Mouse (Mus musculus) hindbrain, embryonic 15.5 days (tissue): ENCODE results near the gene Epm2a. TPM values are rescaled to one million over a fixed set of nuclear protein-coding genes. Genes with fewer than 3 reads are reported as not detected.
"Not testable (repeated sequence)": the region's sequence is repeated elsewhere in the genome, so short reads cannot be mapped to it uniquely, and the experiment has no call there.

ENCODE experiments used
- ATAC-seq: fragments of 200-750 bp; cut with Nextera tagmentation; 2 replicates; pipeline ENCODE4 v1.8.0; 2017; ENCODE audit warnings: low read depth, moderate number of reproducible peaks, moderate TSS enrichment; ENCODE audit not compliant: low FRiP score
- H3K27ac ChIP-seq: fragments of 300-500 bp; sonication (generic); replicated peaks from 2 replicates; pipeline ENCODE4 v1.5.1; 2015; ENCODE audit warnings: mild to moderate bottlenecking, inconsistent platforms
- H3K27me3 ChIP-seq: fragments of 300-500 bp; sonication (generic); 2 replicates; pipeline ENCODE4 v1.6.1; 2015; ENCODE audit warnings: control low read depth, inconsistent platforms
- H3K36me3 ChIP-seq: fragments of 300-500 bp; sonication (generic); 2 replicates; pipeline ENCODE4 v1.6.1; 2015; ENCODE audit warnings: control low read depth, inconsistent platforms
- H3K4me1 ChIP-seq: fragments of 300-500 bp; sonication (generic); replicated peaks from 2 replicates; pipeline ENCODE4 v1.6.1; 2015; ENCODE audit warnings: control low read depth, inconsistent platforms
- H3K4me2 ChIP-seq: fragments of 300-500 bp; sonication (generic); 2 replicates; pipeline ENCODE4 v1.6.1; 2015; ENCODE audit warnings: moderate library complexity, mild to moderate bottlenecking, inconsistent platforms
- H3K4me3 ChIP-seq: fragments of 300-500 bp; sonication (generic); 2 replicates; pipeline ENCODE4 v1.5.1; 2015; ENCODE audit warnings: mild to moderate bottlenecking, inconsistent platforms
- H3K9ac ChIP-seq: fragments of 300-500 bp; sonication (generic); 2 replicates; pipeline ENCODE4 v1.6.1; 2015; ENCODE audit warnings: inconsistent platforms
- H3K9me3 ChIP-seq: fragments of 300-500 bp; sonication (generic); 2 replicates; pipeline ENCODE4 v1.6.1; 2016; ENCODE audit warnings: control low read depth, inconsistent platforms
- WGBS: fragments of 180-500 bp; shearing (Covaris S2); methylation state at CpG from one replicate; pipeline ENCODE4 v1.1.7; 2015; 5-methylcytosine and 5-hydroxymethylcytosine counted together
- polyA plus RNA-seq: library from polyadenylated mRNA; unstranded; fragments of >200 nt; fragmentation: Nextera tagmentation; extraction: Ambion mirVana; gene quantifications from 2 replicates; pipeline ENCODE4 v1.2.1, GENCODE M21; 2015

Gene Epm2a
- polyA plus RNA-seq, 1 experiment from 2014 or later, result 1.3 TPM

- no peak overlapping the region for H3K4me3 ChIP-seq
- H3K4me2 ChIP-seq, result peak overlapping the region; percentile 69; the same call in 1 of the 2 replicates
- no peak for ATAC-seq
- no peak overlapping the region for H3K9ac ChIP-seq
- H3K27me3 ChIP-seq, result no peaks in the 10 kb centered on the region
- H3K27ac ChIP-seq, result no peak overlapping the region
- H3K4me1 ChIP-seq, result peaks cover 16% of the 10 kb centered on the region; the same call in 1 of the 2 replicates
- 81% methylated on average over 18 of the region's 18 CpGs for WGBS
- no peaks in the 10 kb centered on the region for H3K9me3 ChIP-seq
- no peaks in the 10 kb centered on the region for H3K36me3 ChIP-seq
Measured at GRCm38 (mm10) chr10:11344536-11345468, 1.6 kb downstream of the Epm2a start.

DNA sequence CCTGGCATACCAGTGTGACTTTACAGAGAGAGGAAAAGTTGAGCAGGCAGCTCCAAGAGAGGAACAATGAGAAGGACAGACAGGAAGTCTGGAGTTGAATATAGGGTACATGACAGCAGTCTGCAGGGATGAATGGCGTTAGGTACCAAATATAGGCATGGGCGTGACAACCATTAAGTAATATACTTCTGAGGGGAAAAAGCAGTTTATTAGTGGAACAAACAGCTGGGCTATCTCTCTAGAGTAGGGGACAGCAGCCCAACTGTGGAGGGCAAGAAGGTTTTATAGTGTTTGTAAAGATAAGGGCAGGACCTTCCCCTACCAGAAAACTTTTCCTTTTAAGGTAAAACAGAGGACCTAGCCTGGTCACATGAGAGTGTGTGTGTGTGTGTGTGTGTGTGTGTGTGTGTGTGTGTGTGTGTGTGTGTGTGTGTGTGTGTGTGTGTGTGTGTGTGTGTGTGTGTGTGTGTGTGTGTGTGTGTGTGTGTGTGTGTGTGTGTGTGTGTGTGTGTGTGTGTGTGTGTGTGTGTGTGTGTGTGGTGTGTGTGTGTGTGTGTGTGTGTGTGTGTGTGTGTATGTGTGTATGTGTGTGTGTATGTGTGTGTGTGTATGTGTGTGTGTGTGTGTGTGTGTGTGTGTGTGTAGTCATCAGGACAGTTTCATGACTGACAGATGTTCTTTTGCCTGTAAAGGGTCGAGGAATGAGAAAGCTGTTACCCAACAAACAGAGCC is 7.2 kb downstream of the Epm2a start:
- H3K9ac ChIP-seq, H3K27ac ChIP-seq, ATAC-seq, H3K4me1 ChIP-seq, H3K4me3 ChIP-seq, H3K27me3 ChIP-seq, H3K9me3 ChIP-seq, H3K4me2 ChIP-seq, H3K36me3 ChIP-seq: not testable (repeated sequence)
- 84% methylated on average over 3 of the region's 3 CpGs for WGBS

GRCm38 (mm10) chr10:11354609-11355008 is 11.4 kb downstream of the Epm2a start:
- Histone ChIP-seq H3K9me3 (no peaks in the 10 kb centered on the region), H3K9ac (no peak overlapping the region), H3K36me3 (no peaks in the 10 kb centered on the region), H3K27ac (no peak overlapping the region), H3K27me3 (no peaks in the 10 kb centered on the region), H3K4me2 (no peak overlapping the region), H3K4me1 (no peaks in the 10 kb centered on the region), H3K4me3 (no peak overlapping the region)
- ATAC-seq, result no peak
- 91% methylated on average over 8 of the region's 8 CpGs for WGBS

DNA sequence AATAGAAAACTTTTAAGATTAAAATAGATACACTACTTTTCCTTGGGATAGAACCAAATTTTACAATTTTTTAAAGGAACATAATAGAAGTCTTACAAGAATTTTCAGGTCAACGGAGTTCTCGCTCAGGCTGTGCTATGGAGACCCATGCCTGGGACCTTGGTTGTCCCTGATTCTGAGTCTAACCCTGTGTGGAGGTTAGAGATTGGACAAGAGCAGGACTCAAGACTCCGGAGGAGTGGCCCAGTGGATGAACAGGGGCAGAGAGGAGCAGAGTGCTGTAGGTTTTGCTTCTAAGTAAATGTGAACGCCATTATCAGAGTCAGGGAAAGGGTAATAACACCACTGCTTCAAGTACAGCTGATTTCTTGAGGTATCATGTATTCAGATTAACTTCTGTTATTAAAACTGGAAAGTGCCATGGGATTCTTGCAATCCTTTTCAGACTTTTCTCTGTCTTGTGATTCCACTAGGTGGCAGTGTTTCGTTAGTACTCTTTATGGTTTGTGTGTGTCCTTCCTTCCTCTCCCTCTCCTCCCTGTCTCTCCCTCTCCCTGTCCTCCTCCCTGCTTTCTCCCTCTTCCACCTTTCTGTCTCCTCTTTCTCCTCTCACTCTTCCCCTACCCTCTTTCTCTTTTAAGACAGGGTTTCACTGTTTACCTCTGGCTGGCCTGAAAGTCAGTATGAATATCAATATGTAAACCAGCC is 18.9 kb downstream of the Epm2a start:
- Histone ChIP-seq H3K4me1 (no peaks in the 10 kb centered on the region), H3K36me3 (no peaks in the 10 kb centered on the region), H3K9ac (no peak overlapping the region), H3K4me2 (no peak overlapping the region), H3K4me3 (no peak overlapping the region), H3K27me3 (no peaks in the 10 kb centered on the region), H3K27ac (no peak overlapping the region), H3K9me3 (no peaks in the 10 kb centered on the region)
- WGBS, result 62% methylated on average over 5 of the region's 5 CpGs
- ATAC-seq, result 0 out of 2 replicates have a peak, but pooled peaks have one; percentile 59

GRCm38 (mm10) chr10:11362896-11363487 is 19.8 kb downstream of the Epm2a start:
- no peaks in the 10 kb centered on the region for H3K9me3 ChIP-seq
- H3K9ac ChIP-seq, result no peak overlapping the region
- no peaks in the 10 kb centered on the region for H3K36me3 ChIP-seq
- no peak overlapping the region for H3K27ac ChIP-seq
- WGBS, result 66% methylated on average over 12 of the region's 12 CpGs
- H3K4me2 ChIP-seq, result no peak overlapping the region
- no peaks in the 10 kb centered on the region for H3K27me3 ChIP-seq
- ATAC-seq, result no peak; the same call in 1 of the 2 replicates
- H3K4me1 ChIP-seq, result no peaks in the 10 kb centered on the region
- H3K4me3 ChIP-seq, result no peak overlapping the region

DNA sequence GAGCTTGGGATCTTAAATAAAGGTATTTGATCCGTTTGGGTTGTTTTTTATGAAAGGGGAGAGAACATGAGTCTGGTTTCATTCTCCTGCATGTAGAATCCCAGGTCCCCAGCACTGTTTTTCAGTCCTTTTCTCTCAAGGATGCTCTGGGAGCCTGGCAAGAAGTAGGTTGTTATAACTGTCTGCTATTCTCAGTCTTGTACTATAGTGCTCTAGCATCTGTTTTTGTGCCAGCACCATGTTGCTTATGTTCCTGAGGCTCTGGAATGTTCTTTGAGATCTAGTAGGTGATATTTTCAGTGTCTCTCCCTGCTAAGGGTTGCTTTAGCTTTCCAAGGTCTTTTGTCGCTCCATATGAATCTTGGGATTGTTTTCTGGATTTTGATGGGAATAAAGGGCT is 38.1 kb downstream of the Epm2a start:
- Histone ChIP-seq H3K27me3 (no peaks in the 10 kb centered on the region), H3K36me3 (no peaks in the 10 kb centered on the region), H3K4me3 (no peak overlapping the region), H3K9ac (no peak overlapping the region), H3K4me1 (no peaks in the 10 kb centered on the region), H3K4me2 (no peak overlapping the region), H3K27ac (no peak overlapping the region), H3K9me3 (no peaks in the 10 kb centered on the region)
- no peak for ATAC-seq
- 81% methylated on average over 2 of the region's 2 CpGs for WGBS

DNA sequence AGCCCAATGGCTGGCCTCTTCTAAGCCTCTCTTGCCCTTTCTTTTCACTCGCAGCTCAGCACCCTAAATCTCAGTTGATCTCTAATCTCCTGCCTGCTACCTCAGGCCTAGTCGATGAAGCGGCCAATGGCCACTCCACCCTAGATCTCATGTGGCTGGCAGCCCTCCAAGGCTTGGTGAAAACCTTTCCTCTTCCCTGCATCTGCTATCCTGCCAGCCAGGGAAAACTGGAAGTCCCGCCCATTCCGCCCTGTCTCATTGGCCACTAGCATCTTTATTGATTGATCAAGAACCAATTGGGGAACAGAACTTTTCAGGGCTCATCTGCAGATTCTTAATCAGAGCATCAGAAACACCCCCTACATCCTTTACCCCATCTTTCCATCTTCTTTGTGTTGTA is 67.7 kb downstream of the Epm2a start:
- ATAC-seq, result 0 out of 2 replicates have a peak, but pooled peaks have one; percentile 30
- H3K4me3 ChIP-seq, result no peak overlapping the region
- WGBS, result 80% methylated on average over 5 of the region's 5 CpGs
- no peaks in the 10 kb centered on the region for H3K4me1 ChIP-seq
- no peak overlapping the region for H3K9ac ChIP-seq
- H3K27ac ChIP-seq, result no peak overlapping the region
- no peaks in the 10 kb centered on the region for H3K9me3 ChIP-seq
- H3K4me2 ChIP-seq, result no peak overlapping the region
- H3K36me3 ChIP-seq, result no peaks in the 10 kb centered on the region
- no peaks in the 10 kb centered on the region for H3K27me3 ChIP-seq

DNA sequence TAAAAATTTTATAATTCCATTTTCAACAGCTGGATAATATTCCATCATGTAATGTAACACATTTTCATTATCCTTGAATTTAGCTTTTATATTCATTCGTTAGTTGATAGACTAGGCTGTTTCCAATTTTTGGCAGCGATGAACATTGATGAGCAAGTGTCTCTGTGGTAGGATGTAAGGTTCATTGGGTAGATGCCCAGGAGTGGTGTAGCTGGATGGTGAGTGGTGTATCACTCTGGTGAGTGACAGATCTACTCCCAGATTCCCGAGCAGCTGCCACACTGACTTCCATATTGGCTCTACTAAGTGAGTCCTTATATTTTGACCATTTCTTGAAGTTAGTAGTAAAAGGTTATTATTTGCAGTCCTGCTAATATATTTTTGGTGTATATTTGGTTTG is 76.9 kb downstream of the Epm2a start:
- H3K27ac ChIP-seq, result no peak overlapping the region
- no peak for ATAC-seq
- WGBS, result 94% methylated on average over 3 of the region's 3 CpGs
- no peak overlapping the region for H3K9ac ChIP-seq
- H3K4me3 ChIP-seq, result no peak overlapping the region
- no peak overlapping the region for H3K4me2 ChIP-seq
- H3K27me3 ChIP-seq, result no peaks in the 10 kb centered on the region
- no peaks in the 10 kb centered on the region for H3K36me3 ChIP-seq
- H3K4me1 ChIP-seq, result no peaks in the 10 kb centered on the region
- no peaks in the 10 kb centered on the region for H3K9me3 ChIP-seq

GRCm38 (mm10) chr10:11429059-11429812 is 86.0 kb downstream of the Epm2a start:
- Histone ChIP-seq H3K4me2 (no peak overlapping the region), H3K9me3 (no peaks in the 10 kb centered on the region), H3K4me3 (no peak overlapping the region), H3K4me1 (no peaks in the 10 kb centered on the region), H3K36me3 (no peaks in the 10 kb centered on the region), H3K27me3 (no peaks in the 10 kb centered on the region), H3K9ac (no peak overlapping the region), H3K27ac (no peak overlapping the region)
- no peak for ATAC-seq
- WGBS, result 57% methylated on average over 12 of the region's 12 CpGs

DNA sequence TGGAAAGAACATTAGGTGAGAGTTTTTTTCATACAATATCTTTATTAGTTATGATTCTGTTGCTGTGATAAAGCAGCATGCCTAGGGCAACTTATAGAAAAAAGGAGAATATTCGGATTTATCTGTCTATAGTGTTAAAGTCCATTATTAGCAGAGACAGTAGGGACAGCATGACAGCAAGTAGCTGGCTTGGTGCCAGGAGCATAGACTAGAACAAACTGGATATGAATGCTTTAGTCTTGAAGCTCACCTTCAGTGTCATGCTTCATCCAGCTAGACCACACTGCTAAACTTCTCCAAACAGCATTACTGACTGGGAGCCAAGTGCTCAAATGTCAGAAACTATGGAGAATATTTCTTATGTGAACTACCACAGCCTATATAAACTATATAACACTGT is 93.8 kb downstream of the Epm2a start:
- H3K9ac ChIP-seq, result no peak overlapping the region
- no peaks in the 10 kb centered on the region for H3K4me1 ChIP-seq
- H3K27me3 ChIP-seq, result no peaks in the 10 kb centered on the region
- no peaks in the 10 kb centered on the region for H3K36me3 ChIP-seq
- WGBS, result 70% methylated on average over 1 of the region's 1 CpGs
- H3K27ac ChIP-seq, result no peak overlapping the region
- no peak overlapping the region for H3K4me2 ChIP-seq
- H3K9me3 ChIP-seq, result no peaks in the 10 kb centered on the region
- no peak overlapping the region for H3K4me3 ChIP-seq
- ATAC-seq, result no peak

DNA sequence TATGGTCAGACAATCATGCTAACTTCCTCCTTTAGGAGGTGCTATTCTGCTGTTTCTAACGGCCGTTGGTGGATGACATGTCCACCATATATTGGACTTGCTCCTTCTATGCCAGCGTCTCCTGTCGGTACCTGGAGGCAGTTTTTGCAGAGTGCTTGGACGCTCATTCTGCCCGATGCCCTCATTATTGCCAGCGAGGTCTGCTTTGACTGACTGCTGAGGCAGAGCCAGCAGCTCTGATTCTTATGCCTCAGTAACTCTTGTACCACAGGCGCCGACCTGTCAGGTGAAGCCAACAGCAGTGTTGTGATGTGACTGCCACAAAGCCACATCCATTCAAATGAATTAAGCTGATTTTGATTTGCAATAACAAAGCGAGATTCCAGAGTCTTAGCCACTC is 95.3 kb downstream of the Epm2a start:
- H3K27ac ChIP-seq, result no peak overlapping the region
- H3K9me3 ChIP-seq, result no peaks in the 10 kb centered on the region
- no peaks in the 10 kb centered on the region for H3K27me3 ChIP-seq
- H3K4me2 ChIP-seq, result no peak overlapping the region
- H3K4me3 ChIP-seq, result no peak overlapping the region
- ATAC-seq, result no peak
- H3K36me3 ChIP-seq, result no peaks in the 10 kb centered on the region
- WGBS, result 84% methylated on average over 10 of the region's 10 CpGs
- no peaks in the 10 kb centered on the region for H3K4me1 ChIP-seq
- H3K9ac ChIP-seq, result no peak overlapping the region
